Mouse (Mus musculus): ENCODE measurements around the gene Cdkal1.

DNA sequence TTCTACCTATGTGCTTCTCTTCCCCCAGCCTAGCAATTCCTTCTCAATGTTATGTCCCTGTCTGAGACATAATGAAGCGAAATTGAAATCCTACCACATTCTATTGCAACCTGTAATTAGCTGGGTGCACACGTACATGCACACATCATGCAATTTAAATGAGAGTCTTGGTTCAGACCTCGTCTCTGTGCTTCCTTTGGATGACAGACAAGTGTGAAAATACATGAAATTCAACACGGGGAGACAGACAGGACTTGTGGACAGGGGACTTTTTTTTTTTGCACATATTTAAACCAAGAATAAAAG, 484.1 kb downstream of the Cdkal1 start:
- TF ChIP-seq CTCF (conservative IDR thresholded peaks at IDR 0.05; ENCODE audit: low read length) (no peak), POU5F1 (IDR thresholded peaks at IDR 0.05; ENCODE audit: borderline replicate concordance, low read length) (no peak)

All from E14TG2a.4 (cell line).